Mouse (Mus musculus) layer of hippocampus, postnatal 14 days (tissue): ENCODE results near the gene Ttc9c. TPM values are rescaled to one million over a fixed set of nuclear protein-coding genes. Genes with fewer than 3 reads are reported as not detected.

ENCODE experiments used
- DNase-seq, 2 experiments: peaks; one replicate each; pipeline ENCODE4 v3.0.0; 2021 to 2022; ENCODE audit warnings: low spot score in 2 of 2, mixed read lengths in 1 of 2
- total RNA-seq, 2 experiments: library from RNA; stranded (reverse); gene quantifications; 2 replicates each; pipeline ENCODE4 v1.2.3; 2021

Ttc9c gene
- total RNA-seq, 2 experiments from 2014 or later, result 29.8 to 32.1 TPM

- DNase-seq, result no peak
These were observed 12.1 kb upstream of the Ttc9c start for GRCm38 (mm10) chr19:8831262-8831661.

- peak; percentile 45 to 78 for DNase-seq
These were observed 11.5 kb upstream of the Ttc9c start for GRCm38 (mm10) chr19:8830664-8831063.

GRCm38 (mm10) chr19:8829660-8830059 lies 10.5 kb upstream of the Ttc9c start, which contains the start of gene AC129217.1:
AC129217.1 (plus strand) TSS chr19:8829773.
- no peak for DNase-seq

GRCm38 (mm10) chr19:8822696-8823095 lies 3.6 kb upstream of the Ttc9c start:
- no peak for DNase-seq

GRCm38 (mm10) chr19:8821146-8821545 lies 2.0 kb upstream of the Ttc9c start:
- DNase-seq, result no peak

DNA sequence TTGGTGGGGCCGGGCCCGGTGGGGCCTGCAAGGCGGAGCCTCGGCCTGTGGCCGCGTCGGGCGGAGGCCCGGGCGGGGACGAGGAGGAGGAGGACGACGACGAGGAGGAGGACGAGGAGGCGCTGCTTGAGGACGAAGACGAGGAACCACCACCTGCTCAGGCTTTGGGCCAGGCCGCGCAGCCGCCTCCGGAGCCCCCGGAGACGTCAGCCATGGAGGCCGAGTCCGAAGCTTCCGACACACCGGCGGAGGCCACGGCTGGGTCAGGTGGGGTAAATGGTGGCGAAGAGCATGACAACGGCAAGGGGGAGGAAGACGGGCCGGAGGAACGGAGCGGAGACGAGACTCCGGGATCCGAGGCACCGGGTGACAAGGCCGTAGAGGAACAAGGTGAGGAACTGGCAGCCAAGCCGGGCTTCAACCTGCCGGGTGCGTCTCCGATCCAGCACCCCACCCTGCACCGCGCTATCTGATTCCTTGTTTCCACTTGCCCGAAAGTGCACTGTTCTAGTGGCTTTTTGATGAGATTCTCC lies 1.4 kb upstream of the Ttc9c start:
- DNase-seq, result no peak

GRCm38 (mm10) chr19:8819596-8820423 lies 677 bp upstream of the Ttc9c start, which contains the start of gene Hnrnpul2:
Hnrnpul2 (plus strand) TSS chr19:8820010.
- peak in 1 of 2 experiments; percentile 99 for DNase-seq

DNA sequence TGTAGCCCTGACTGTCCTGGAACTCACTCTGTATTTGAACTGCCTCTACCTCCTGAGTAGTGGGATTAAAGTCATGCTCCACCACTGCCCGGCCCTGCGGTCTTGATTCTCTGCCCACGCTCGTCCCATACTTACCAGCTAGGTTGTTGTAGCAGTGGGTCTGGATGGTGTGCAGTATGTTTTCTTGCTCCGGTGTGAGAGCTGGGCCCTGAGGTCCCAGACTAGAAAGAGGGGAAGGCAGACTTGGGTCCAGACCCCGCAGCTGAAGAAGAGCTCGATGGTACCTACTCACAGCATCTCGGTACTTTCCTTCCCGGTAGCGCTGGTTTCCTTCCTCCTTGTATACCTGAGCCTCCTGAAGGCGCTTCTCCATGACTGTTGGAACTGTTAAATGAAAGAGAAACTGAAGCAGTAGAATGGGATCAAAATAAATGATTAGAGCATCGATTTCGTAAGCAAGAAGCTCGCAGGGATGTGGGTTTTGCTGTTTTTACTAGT lies 783 bp downstream of the Ttc9c start:
- no peak for DNase-seq

- no peak for DNase-seq
These were observed 2.1 kb downstream of the Ttc9c start for GRCm38 (mm10) chr19:8817001-8817400.

DNA sequence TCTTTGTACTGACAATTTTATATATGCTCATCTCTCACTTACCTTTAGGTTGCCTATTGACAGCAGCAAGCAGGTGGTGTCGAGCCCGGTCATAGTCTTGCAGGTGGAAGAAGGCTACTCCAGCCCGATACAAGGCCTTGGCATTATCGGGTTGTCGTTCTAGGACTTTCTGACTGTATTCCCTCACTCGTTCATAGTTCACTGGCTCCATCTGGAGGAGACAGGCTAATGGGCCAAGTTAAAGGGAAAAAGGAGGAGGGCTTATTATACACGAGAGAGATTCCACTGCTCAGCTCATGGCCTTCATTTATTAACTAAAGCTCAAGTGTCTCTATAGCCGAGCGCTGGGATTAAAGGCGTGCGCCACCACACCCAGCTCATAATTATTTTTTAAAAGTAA lies 3.3 kb downstream of the Ttc9c start:
- DNase-seq, result no peak

GRCm38 (mm10) chr19:8806810-8807209 lies 12.3 kb downstream of the Ttc9c start:
- DNase-seq, result no peak

DNA sequence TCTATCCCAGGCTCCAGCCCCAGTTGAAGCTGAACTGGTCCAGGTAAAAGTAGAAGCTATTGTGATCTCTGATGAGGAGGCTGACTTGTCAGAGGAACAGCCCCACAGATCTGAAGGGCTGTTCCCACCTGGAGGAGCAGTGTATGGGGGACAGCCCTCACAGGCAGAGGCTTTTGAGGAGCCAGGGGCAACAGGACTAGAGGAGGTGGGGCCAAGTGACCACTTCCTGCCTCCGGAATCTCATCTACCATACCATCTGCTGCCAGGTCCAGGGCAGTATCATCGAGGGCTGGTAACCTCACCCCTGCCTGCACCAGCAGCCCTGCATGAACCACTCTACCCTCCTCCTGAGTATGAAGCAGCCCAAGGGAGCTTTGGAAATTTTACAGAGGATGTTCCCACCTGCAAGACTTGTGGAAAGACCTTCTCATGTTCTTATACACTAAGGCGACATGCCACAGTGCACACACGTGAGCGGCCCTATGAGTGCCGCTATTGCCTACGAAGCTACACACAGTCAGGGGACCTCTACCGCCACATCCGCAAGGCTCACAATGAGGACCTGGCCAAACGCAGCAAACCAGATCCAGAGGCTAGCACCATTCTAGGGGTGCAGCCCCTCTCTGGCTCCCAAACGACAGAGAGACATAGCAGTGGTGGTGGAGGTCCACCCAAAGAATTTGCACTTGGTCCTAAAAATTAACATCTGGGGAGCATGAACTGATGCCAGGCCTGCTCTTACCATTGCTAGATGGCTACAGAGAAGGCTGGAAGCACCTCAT lies 15.1 kb downstream of the Ttc9c start:
- DNase-seq, result no peak

GRCm38 (mm10) chr19:8803204-8803780 lies 15.8 kb downstream of the Ttc9c start:
- no peak for DNase-seq

DNA sequence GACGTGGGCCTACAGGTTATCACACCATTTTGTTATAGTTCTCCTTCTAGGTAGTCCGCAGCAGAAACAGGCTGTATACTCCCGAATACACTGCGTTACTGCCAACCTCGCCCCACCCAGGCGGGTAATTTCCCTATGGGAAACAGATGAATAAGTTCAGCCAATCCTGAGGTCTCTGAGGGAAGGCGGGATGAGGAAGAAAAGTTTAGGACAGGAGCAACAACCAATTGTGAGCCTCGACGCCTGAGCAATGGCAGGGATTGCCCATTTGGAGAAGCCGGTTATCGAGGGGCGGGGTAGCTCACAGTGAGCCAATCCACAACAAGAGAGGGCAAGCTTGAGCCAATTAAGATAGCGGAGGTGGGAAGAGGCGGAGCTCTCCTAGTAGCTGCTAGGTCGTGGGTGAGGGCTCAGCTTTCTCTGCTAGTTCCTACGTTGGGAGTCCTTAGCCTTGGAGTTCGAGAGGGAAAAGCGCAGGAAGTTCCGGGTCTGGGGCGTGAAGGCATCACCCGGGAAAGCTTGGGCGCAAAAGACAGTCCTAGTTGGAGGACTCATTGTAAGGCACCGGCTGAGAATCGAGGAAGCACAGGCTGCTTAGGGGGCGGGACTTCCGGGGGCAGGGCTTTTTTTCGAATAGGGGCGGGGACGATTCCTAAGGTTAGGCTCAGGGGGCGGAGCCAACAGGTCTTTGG lies 16.9 kb downstream of the Ttc9c start, which contains the start of gene Zbtb3:
TSS of gene Zbtb3 (plus strand) at position 426 of the 692 bp plus-strand sequence.
- DNase-seq, result peak; percentile 94 to 98

DNA sequence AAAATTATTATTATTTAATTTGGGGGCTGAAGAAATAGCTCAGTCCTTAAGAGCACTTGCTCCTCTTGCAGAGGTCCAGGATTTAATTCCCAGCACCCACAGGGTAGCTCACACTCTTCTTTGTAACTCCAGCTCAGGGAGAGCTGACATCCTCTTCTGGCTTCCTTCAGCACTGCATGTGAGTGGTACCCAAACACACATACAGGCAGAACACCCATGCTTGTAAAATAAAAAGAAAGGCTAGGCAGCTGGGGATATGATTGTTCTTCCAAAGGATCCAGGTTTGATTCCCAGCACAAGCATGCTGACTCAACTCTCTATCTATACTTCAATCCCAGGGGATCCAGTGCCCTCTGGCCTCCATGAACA lies 20.2 kb downstream of the Ttc9c start:
- no peak for DNase-seq

GRCm38 (mm10) chr19:8798264-8798946 lies 20.7 kb downstream of the Ttc9c start, which contains the start of gene Polr2g:
Polr2g (minus strand) TSS chr19:8798577.
- DNase-seq, result peak; percentile 83 to 93

DNA sequence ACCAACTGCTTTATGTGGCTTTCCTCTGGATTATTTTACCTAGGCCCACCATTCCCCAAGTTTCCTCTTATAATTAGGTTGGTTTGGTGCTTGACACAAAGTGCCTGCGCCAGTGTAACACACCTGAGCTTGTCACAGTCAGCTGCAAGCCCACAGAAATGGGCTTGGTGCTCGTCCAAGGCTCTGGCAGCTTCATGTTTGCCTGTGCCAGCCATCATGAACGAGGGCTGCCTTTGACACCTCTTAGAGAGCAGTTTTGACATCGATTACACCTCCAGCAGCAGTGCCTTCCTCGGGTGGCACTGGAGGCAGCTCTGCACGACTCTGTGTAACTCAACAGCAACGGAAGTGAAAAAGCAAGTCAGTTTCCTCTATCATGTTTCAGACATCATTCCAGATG lies 29.0 kb downstream of the Ttc9c start:
- DNase-seq, result peak in 1 of 2 experiments; percentile 36

GRCm38 (mm10) chr19:8789171-8789570 lies 30.0 kb downstream of the Ttc9c start:
- DNase-seq, result peak in 1 of 2 experiments; percentile 32

GRCm38 (mm10) chr19:8788521-8788920 lies 30.6 kb downstream of the Ttc9c start:
- DNase-seq, result no peak
